In the genomic region with DNA sequence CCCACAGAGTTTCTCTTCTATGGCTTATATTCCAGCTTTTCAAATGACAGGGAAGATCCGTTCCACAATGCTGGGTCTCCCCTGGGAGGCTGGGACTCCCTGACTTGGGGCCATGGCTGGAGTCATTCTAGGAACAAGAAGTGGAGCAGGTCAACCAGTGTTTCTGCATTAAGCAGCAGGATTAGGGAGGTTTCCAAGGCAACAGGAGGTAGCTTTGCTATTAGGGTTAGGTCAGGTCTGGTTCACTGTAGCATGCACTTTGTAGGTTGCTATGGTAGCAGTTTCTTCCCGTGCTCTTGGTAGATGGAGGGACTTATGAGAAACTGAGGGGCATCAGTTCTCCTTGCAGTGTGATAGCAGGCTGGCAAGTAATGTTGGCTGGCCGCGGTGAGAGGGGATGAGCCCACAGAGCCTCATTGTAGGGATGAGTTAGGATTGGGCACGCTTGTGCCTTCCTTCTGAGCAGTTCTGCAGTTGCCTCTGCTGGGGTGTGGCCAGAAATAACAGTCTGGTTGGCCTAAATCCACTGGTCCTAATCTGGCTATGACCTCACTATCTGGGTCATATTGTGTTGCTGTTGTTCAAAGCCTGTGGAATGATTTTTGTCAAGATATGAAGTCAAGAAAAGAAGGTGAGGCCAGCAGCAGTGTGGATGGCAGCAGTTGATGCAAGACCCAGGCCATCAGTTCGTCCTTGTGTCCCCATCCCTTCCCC, we compare ENCODE assay signal across 13 mouse cellular contexts. TPM values are rescaled to one million over a fixed set of nuclear protein-coding genes. Genes with fewer than 3 reads are reported as not detected.
DNase-seq lines count a peak whose midpoint lies in the region; ATAC-seq and TF ChIP-seq lines count a peak whose summit lies in the region.
"Had no signal": no experiment of that assay in that cellular context is flagged by ENCODE, and none has a peak within 500 bp of the region (broad histone marks: within the 10 kb centered on the region; RNA-seq: fewer than 3 reads in every experiment).

No protein-coding gene starts in this region.

- no peak overlapping the region for H3K4me3 ChIP-seq in midbrain, embryonic 11.5 days (ENCODE audit: low read depth, low read length)
- H3K4me3 ChIP-seq in midbrain, embryonic 15.5 days = no peak overlapping the region
- H3K4me3 ChIP-seq in stomach, postnatal 0 days (ENCODE audit: low read depth, low read length) = no peak overlapping the region
- no peak overlapping the region for H3K4me3 ChIP-seq in limb, embryonic 10.5 days
- H3K4me3 ChIP-seq: hindbrain, embryonic 10.5 days had no signal

- H3K4me1 ChIP-seq in midbrain, embryonic 11.5 days (ENCODE audit: control insufficient read depth, insufficient read depth, low read length) = peaks cover 25% of the 10 kb centered on the region
- H3K4me1 ChIP-seq in midbrain, embryonic 15.5 days = peaks cover 54% of the 10 kb centered on the region
- peaks cover 40% of the 10 kb centered on the region for H3K4me1 ChIP-seq in stomach, postnatal 0 days (replicated peaks; ENCODE audit: control insufficient read depth, insufficient read depth)
- H3K4me1 ChIP-seq in limb, embryonic 10.5 days = peaks cover 35% of the 10 kb centered on the region

- peak; percentile 63 for ATAC-seq in midbrain, embryonic 11.5 days (ENCODE audit: low FRiP score)
- ATAC-seq in midbrain, embryonic 15.5 days (replicated peaks) = no peak
- ATAC-seq in stomach, postnatal 0 days (ENCODE audit: low FRiP score, low TSS enrichment) = no peak

- no peaks in the 10 kb centered on the region for H3K27me3 ChIP-seq in midbrain, embryonic 11.5 days (ENCODE audit: control insufficient read depth, insufficient read depth, low read length)
- H3K27me3 ChIP-seq in midbrain, embryonic 15.5 days (replicated peaks) = no peaks in the 10 kb centered on the region
- H3K27me3 ChIP-seq in stomach, postnatal 0 days (ENCODE audit: control insufficient read depth, insufficient read depth, low read length) = no peaks in the 10 kb centered on the region
- H3K27me3 ChIP-seq in limb, embryonic 10.5 days (ENCODE audit: low read depth, poor library complexity, severe bottlenecking) = no peaks in the 10 kb centered on the region
- H3K27me3 ChIP-seq: CH12.LX had no signal

- TF ChIP-seq EP300 in stomach, postnatal 0 days (optimal IDR thresholded peaks at IDR 0.05) = no peak

- intact Hi-C loops in left cerebral cortex, postnatal 36 days (cut with DNase I) = no loop called here

- no peak overlapping the region for H3K27ac ChIP-seq in midbrain, embryonic 11.5 days (ENCODE audit: low read depth, low read length)
- no peak overlapping the region for H3K27ac ChIP-seq in midbrain, embryonic 15.5 days
- H3K27ac ChIP-seq in stomach, postnatal 0 days (replicated peaks) = peak overlapping the region; percentile 67
- no peak overlapping the region for H3K27ac ChIP-seq in limb, embryonic 10.5 days
- H3K27ac ChIP-seq: hindbrain, embryonic 10.5 days had no signal

- TF ChIP-seq CTCF in stomach, postnatal 0 days (IDR thresholded peaks at IDR 0.05; ENCODE audit: low read depth) = no peak

- 34% methylated on average over 6 of the region's 6 CpGs for WGBS in midbrain, embryonic 11.5 days
- 33% methylated on average over 6 of the region's 6 CpGs for WGBS in midbrain, embryonic 15.5 days
- 68% methylated on average over 6 of the region's 6 CpGs for WGBS in stomach, postnatal 0 days
- 72% methylated on average over 6 of the region's 6 CpGs for WGBS in limb, embryonic 10.5 days

- no peaks in the 10 kb centered on the region for H3K9me3 ChIP-seq in midbrain, embryonic 11.5 days (ENCODE audit: control insufficient read depth, low read length)
- H3K9me3 ChIP-seq in midbrain, embryonic 15.5 days = no peaks in the 10 kb centered on the region
- H3K9me3 ChIP-seq in stomach, postnatal 0 days (ENCODE audit: control insufficient read depth, low read length) = no peaks in the 10 kb centered on the region
- H3K9me3 ChIP-seq in limb, embryonic 10.5 days (replicated peaks) = no peaks in the 10 kb centered on the region
- H3K9me3 ChIP-seq: hindbrain, embryonic 10.5 days had no signal

- no peak overlapping the region for H3K9ac ChIP-seq in midbrain, embryonic 11.5 days (ENCODE audit: low read length)
- no peak overlapping the region for H3K9ac ChIP-seq in midbrain, embryonic 15.5 days
- no peak overlapping the region for H3K9ac ChIP-seq in stomach, postnatal 0 days (ENCODE audit: low read length)

- DNase-seq in gastrocnemius, adult 18-20 months (ENCODE audit: low spot score) = peak; percentile 83
- DNase-seq in gastrocnemius, postnatal 4 days (ENCODE audit: low spot score in 2 of 2) = no peak
- DNase-seq in midbrain, embryonic 11.5 days (ENCODE audit: low spot score, missing footprints) = peak; percentile 87
- peak; percentile 61 to 65 for DNase-seq in gastrocnemius, adult 8-10 months (ENCODE audit: low spot score in 2 of 2)
- DNase-seq in stomach, postnatal 0 days (ENCODE audit: low spot score) = no peak
- no peak for DNase-seq in left cerebral cortex, postnatal 36 days (ENCODE audit: low spot score in 2 of 2)
- no peak for DNase-seq in limb, embryonic 10.5 days (ENCODE audit: low spot score)
- DNase-seq: kidney, postnatal 4 days; thymus, adult 2 months had no signal

- no peak overlapping the region for H3K4me2 ChIP-seq in midbrain, embryonic 11.5 days
- H3K4me2 ChIP-seq in midbrain, embryonic 15.5 days = no peak overlapping the region
- peak overlapping the region; percentile 11 for H3K4me2 ChIP-seq in stomach, postnatal 0 days (replicated peaks; ENCODE audit: low read depth)

- no peaks in the 10 kb centered on the region for H3K36me3 ChIP-seq in midbrain, embryonic 11.5 days (ENCODE audit: control insufficient read depth, insufficient read depth, low read length)
- H3K36me3 ChIP-seq in midbrain, embryonic 15.5 days (replicated peaks) = no peaks in the 10 kb centered on the region
- H3K36me3 ChIP-seq in stomach, postnatal 0 days (ENCODE audit: control insufficient read depth, insufficient read depth, low read length) = no peaks in the 10 kb centered on the region
- 0 out of 2 replicates have a peak, but pooled peaks cover 2% of the 10 kb centered on the region for H3K36me3 ChIP-seq in limb, embryonic 10.5 days

RNA-seq across cellular contexts. Expression of a gene that starts 12.6 kb away (rescaled TPM):
- total RNA-seq in gastrocnemius, adult 18-20 months (2021) = 10 to 100 TPM; 21.3 to 28.5 TPM
- total RNA-seq in gastrocnemius, postnatal 4 days (2021) = 10 to 100 TPM; 24.8 to 25.0 TPM
- polyA plus RNA-seq in midbrain, embryonic 11.5 days (2014; fragmentation: Nextera tagmentation; extraction: Ambion mirVana) = 23.1 and 26.0 TPM in 2 replicates
- polyA plus RNA-seq in midbrain, embryonic 15.5 days (2015; fragmentation: Nextera tagmentation; extraction: Ambion mirVana) = 31.8 TPM in 2 replicates
- total RNA-seq in gastrocnemius, adult 8-10 months (2022) = 10 to 100 TPM; 21.1 to 33.7 (median 28.3) TPM
- polyA plus RNA-seq in stomach, postnatal 0 days (2015; fragmentation: Nextera tagmentation; extraction: Ambion mirVana) = 48.6 and 57.3 TPM in 2 replicates
- 10 to 100 TPM; 23.0 to 23.2 TPM for total RNA-seq in left cerebral cortex, postnatal 36 days (2021)
- 34.3 and 37.7 TPM in 2 replicates for polyA plus RNA-seq in limb, embryonic 10.5 days (2016; fragmentation: Nextera tagmentation; extraction: Ambion mirVana)

RNA-seq across cellular contexts. Expression of a gene that starts 23.3 kb away (rescaled TPM):
- not detected for total RNA-seq in gastrocnemius, adult 18-20 months (2021)
- not detected for total RNA-seq in gastrocnemius, postnatal 4 days (2021)
- not detected in 2 replicates for polyA plus RNA-seq in midbrain, embryonic 11.5 days (2014; fragmentation: Nextera tagmentation; extraction: Ambion mirVana)
- not detected in 2 replicates for polyA plus RNA-seq in midbrain, embryonic 15.5 days (2015; fragmentation: Nextera tagmentation; extraction: Ambion mirVana)
- total RNA-seq in gastrocnemius, adult 8-10 months (2022) = not detected
- 22,358 and 23,362 TPM in 2 replicates for polyA plus RNA-seq in stomach, postnatal 0 days (2015; fragmentation: Nextera tagmentation; extraction: Ambion mirVana)
- not detected for total RNA-seq in left cerebral cortex, postnatal 36 days (2021)
- polyA plus RNA-seq in limb, embryonic 10.5 days (2016; fragmentation: Nextera tagmentation; extraction: Ambion mirVana) = not detected in 2 replicates
- polyA plus RNA-seq: cortical plate, adult 2 months; hindbrain, embryonic 10.5 days had no signal

RNA-seq across cellular contexts. Expression of a gene that starts 37.6 kb away (rescaled TPM):
- not detected for total RNA-seq in gastrocnemius, adult 18-20 months (2021)
- total RNA-seq in gastrocnemius, postnatal 4 days (2021) = under 1 TPM; 0.26 to 0.29 TPM
- 0.08 and 0.22 TPM in 2 replicates for polyA plus RNA-seq in midbrain, embryonic 11.5 days (2014; fragmentation: Nextera tagmentation; extraction: Ambion mirVana)
- polyA plus RNA-seq in midbrain, embryonic 15.5 days (2015; fragmentation: Nextera tagmentation; extraction: Ambion mirVana) = 0.52 and 0.86 TPM in 2 replicates
- under 1 TPM in 1 of 4 experiments, not detected in 3; 0.27 TPM for total RNA-seq in gastrocnemius, adult 8-10 months (2022)
- polyA plus RNA-seq in stomach, postnatal 0 days (2015; fragmentation: Nextera tagmentation; extraction: Ambion mirVana) = 1.6 and 1.8 TPM in 2 replicates
- total RNA-seq in left cerebral cortex, postnatal 36 days (2021) = not detected
- 0.06 and 0.26 TPM in 2 replicates for polyA plus RNA-seq in limb, embryonic 10.5 days (2016; fragmentation: Nextera tagmentation; extraction: Ambion mirVana)

Comparison
In these comparisons a context has a peak if more than half of its experiments do, and no peak if none do; other contexts are left out.
1. DNase-seq: peak in gastrocnemius, adult 18-20 months (single experiment), midbrain, embryonic 11.5 days (single experiment) and gastrocnemius, adult 8-10 months (2 of 2); none in gastrocnemius, postnatal 4 days (0 of 2), stomach, postnatal 0 days (single experiment), left cerebral cortex, postnatal 36 days (0 of 2) and limb, embryonic 10.5 days (single experiment).